8 mouse cellular contexts compared by ENCODE assay signal in genomic region chr15:100669337-100669736, GRCm38 (mm10). TPM values are rescaled to one million over a fixed set of nuclear protein-coding genes. Genes with fewer than 3 reads are reported as not detected.
DNase-seq lines count a peak whose midpoint lies in the region; ATAC-seq and TF ChIP-seq lines count a peak whose summit lies in the region.

Bin2 (minus strand) TSS chr15:100669553.

- peak within 1 kb of the TSS; percentile 80 for H3K4me3 ChIP-seq in E14TG2a.4 (replicated peaks; ENCODE audit: low read length)
- peak within 1 kb of the TSS; percentile 95 for H3K4me3 ChIP-seq in bone marrow, adult 2 months (replicated peaks; ENCODE audit: control insufficient read depth, low read depth, low read length)
- peak within 1 kb of the TSS; percentile 68 for H3K4me3 ChIP-seq in liver, embryonic 12.5 days
- H3K4me3 ChIP-seq in midbrain, embryonic 15.5 days = no peak within 1 kb of the TSS

- peak; percentile 28 for DNase-seq in skeletal muscle tissue, adult 2 months (ENCODE audit: low read depth, low spot score)
- no peak for DNase-seq in neural tube, embryonic 10.5 days (ENCODE audit: extremely low spot score, low spot score)
- DNase-seq in ovary, postnatal 10 days (ENCODE audit: low spot score) = no peak
- no peak for DNase-seq in adrenal gland, adult 2 months

- peak; percentile 70 for ATAC-seq in liver, embryonic 12.5 days
- ATAC-seq in midbrain, embryonic 15.5 days (replicated peaks) = no peak

- WGBS in bone marrow, adult 2 months = 4% methylated on average over 20 of the region's 20 CpGs
- WGBS in liver, embryonic 12.5 days (ENCODE audit: insufficient replicate concordance) = 19% methylated on average over 20 of the region's 20 CpGs
- WGBS in midbrain, embryonic 15.5 days = 92% methylated on average over 20 of the region's 20 CpGs

- peak; percentile 99 for TF ChIP-seq POLR2A in bone marrow, adult 2 months (IDR thresholded peaks at IDR 0.05; ENCODE audit: borderline replicate concordance, control insufficient read depth, low read depth, low read length)

- H3K27me3 ChIP-seq in E14TG2a.4 (ENCODE audit: insufficient read depth, low read length) = peaks cover 28% of the 10 kb centered on the region
- no peaks in the 10 kb centered on the region for H3K27me3 ChIP-seq in liver, embryonic 12.5 days (replicated peaks)
- no peaks in the 10 kb centered on the region for H3K27me3 ChIP-seq in midbrain, embryonic 15.5 days (replicated peaks)

- H3K9ac ChIP-seq in liver, embryonic 12.5 days = peak within 1 kb of the TSS; percentile 72
- no peak within 1 kb of the TSS for H3K9ac ChIP-seq in midbrain, embryonic 15.5 days

- no peak for TF ChIP-seq CTCF in E14TG2a.4 (conservative IDR thresholded peaks at IDR 0.05; ENCODE audit: low read length)
- 0 out of 2 replicates have a peak, but pooled peaks have one; percentile 10 for TF ChIP-seq CTCF in bone marrow, adult 2 months (IDR thresholded peaks at IDR 0.05; ENCODE audit: control insufficient read depth, insufficient read depth, low read length)

- H3K9me3 ChIP-seq in E14TG2a.4 (ENCODE audit: low read length) = no peaks in the 10 kb centered on the region
- H3K9me3 ChIP-seq in liver, embryonic 12.5 days (replicated peaks) = no peaks in the 10 kb centered on the region
- no peaks in the 10 kb centered on the region for H3K9me3 ChIP-seq in midbrain, embryonic 15.5 days

- peak within 1 kb of the TSS; percentile 90 for H3K27ac ChIP-seq in bone marrow, adult 2 months (ENCODE audit: control insufficient read depth, insufficient read depth, low read depth, low read length, poor library complexity)
- peak within 1 kb of the TSS; percentile 14 for H3K27ac ChIP-seq in liver, embryonic 12.5 days
- no peak within 1 kb of the TSS for H3K27ac ChIP-seq in midbrain, embryonic 15.5 days

- H3K4me2 ChIP-seq in liver, embryonic 12.5 days = peak within 1 kb of the TSS; percentile 74
- no peak within 1 kb of the TSS for H3K4me2 ChIP-seq in midbrain, embryonic 15.5 days

- no peaks in the 10 kb centered on the region for H3K36me3 ChIP-seq in E14TG2a.4 (ENCODE audit: insufficient read depth, low read length)
- H3K36me3 ChIP-seq in liver, embryonic 12.5 days = no peaks in the 10 kb centered on the region
- no peaks in the 10 kb centered on the region for H3K36me3 ChIP-seq in midbrain, embryonic 15.5 days (replicated peaks)

- H3K4me1 ChIP-seq in E14TG2a.4 (replicated peaks; ENCODE audit: low read depth, low read length) = peaks cover 72% of the 10 kb centered on the region
- peaks cover 6% of the 10 kb centered on the region; the same call in 1 of the 2 replicates for H3K4me1 ChIP-seq in bone marrow, adult 2 months (ENCODE audit: control insufficient read depth, insufficient read depth, low read length)
- H3K4me1 ChIP-seq in liver, embryonic 12.5 days = peaks cover 79% of the 10 kb centered on the region
- H3K4me1 ChIP-seq in midbrain, embryonic 15.5 days = peaks cover 12% of the 10 kb centered on the region

RNA-seq across cellular contexts. Expression of gene Bin2, which starts in this region (rescaled TPM):
- polyA plus RNA-seq in bone marrow, adult 2 months (2011; ENCODE audit: insufficient read depth, insufficient read length, low replicate concordance, missing spikeins) = 72.6 and 139 TPM in 2 replicates
- polyA plus RNA-seq in liver, embryonic 12.5 days (2016; fragmentation: Nextera tagmentation; extraction: Ambion mirVana) = 40.5 and 40.6 TPM in 2 replicates
- polyA plus RNA-seq in midbrain, embryonic 15.5 days (2015; fragmentation: Nextera tagmentation; extraction: Ambion mirVana) = 0.96 and 1.0 TPM in 2 replicates
- total RNA-seq in adrenal gland, adult 2 months (2021) = 1 to 10 TPM; 3.1 to 4.2 TPM
- 2.8 and 3.7 TPM in 2 replicates for polyA plus RNA-seq in adrenal gland, adult 2 months (2012; rRNA removed)
